Mouse (Mus musculus) ES-E14 (cell line): ENCODE measurements around the gene Eef1a1. TPM values are rescaled to one million over a fixed set of nuclear protein-coding genes. Genes with fewer than 3 reads are reported as not detected.
"Not testable (repeated sequence)": the region's sequence is repeated elsewhere in the genome, so short reads cannot be mapped to it uniquely, and the experiment has no call there.

Experiments
- DNase-seq: peaks from one replicate; pipeline ENCODE4 v3.0.0-alpha.2; 2013; ENCODE audit warnings: low read depth, low spot score
- H3K27ac ChIP-seq: 2 replicates; pipeline ENCODE4 v1.5.1; 2012; ENCODE audit warnings: low read depth, mild to moderate bottlenecking, low read length, moderate library complexity, mixed read lengths; ENCODE audit not compliant: poor library complexity, insufficient read depth, severe bottlenecking
- H3K36me3 ChIP-seq: 2 replicates; pipeline ENCODE4 v1.6.1; 2012; ENCODE audit warnings: mild to moderate bottlenecking, low read length, moderate library complexity, mixed read lengths; ENCODE audit not compliant: control insufficient read depth, poor library complexity, insufficient read depth, severe bottlenecking
- H3K4me1 ChIP-seq, 2 experiments: fragments of 150-350 bp in 1 of 2; sonication (generic) in 1 of 2; 2 replicates each; pipeline ENCODE4 v1.6.1; 2012; ENCODE audit warnings: low read length in 2 of 2, mild to moderate bottlenecking in 1 of 2, mixed read lengths in 1 of 2; ENCODE audit not compliant: control insufficient read depth in 2 of 2, insufficient read depth in 2 of 2, poor library complexity in 1 of 2
- H3K4me3 ChIP-seq, 2 experiments: fragments of 150-350 bp in 1 of 2; sonication (generic) in 1 of 2; 2 replicates each; pipeline ENCODE4 v1.5.1; 2012; ENCODE audit warnings: low read length in 2 of 2, low read depth in 1 of 2, mild to moderate bottlenecking in 1 of 2, mixed read lengths in 1 of 2; ENCODE audit not compliant: insufficient read depth in 1 of 2, poor library complexity in 1 of 2, severe bottlenecking in 1 of 2
- H3K9ac ChIP-seq: 2 replicates; pipeline ENCODE4 v1.6.1; 2012; ENCODE audit warnings: low read depth, mild to moderate bottlenecking, low read length, mixed read lengths; ENCODE audit not compliant: poor library complexity, insufficient read depth, severe bottlenecking
- H3K9me3 ChIP-seq: fragments of 150-350 bp; sonication (generic); 2 replicates; pipeline ENCODE4 v1.6.1; 2012; ENCODE audit warnings: low read depth, mild to moderate bottlenecking, low read length; ENCODE audit not compliant: control insufficient read depth, insufficient read depth
- CHD2 ChIP-seq: IDR thresholded peaks from 2 replicates; pipeline ENCODE4 v1.6.1; 2014; ENCODE audit warnings: mild to moderate bottlenecking, low read depth, low read length, inconsistent platforms
- HCFC1 ChIP-seq: IDR thresholded peaks from 2 replicates; pipeline ENCODE4 v1.6.1; 2012; ENCODE audit warnings: low read length, inconsistent platforms, borderline replicate concordance; ENCODE audit not compliant: insufficient read depth
- MAFK ChIP-seq: IDR thresholded peaks from 2 replicates; pipeline ENCODE4 v1.6.1; 2014; ENCODE audit warnings: mild to moderate bottlenecking, low read depth, low read length, inconsistent platforms; ENCODE audit not compliant: insufficient read depth
- ZC3H11A ChIP-seq: IDR thresholded peaks from 2 replicates; pipeline ENCODE4 v1.6.1; 2012; ENCODE audit warnings: low read depth, mild to moderate bottlenecking, inconsistent platforms, low read length, borderline replicate concordance
- ZNF384 ChIP-seq: IDR thresholded peaks from 2 replicates; pipeline ENCODE4 v1.6.1; 2012; ENCODE audit warnings: low read depth, low read length, inconsistent platforms
- in situ Hi-C, 2 experiments: fragments of 600-800 bp; cut with MboI; formaldehyde crosslinking; loops; one replicate each; pipeline ENCODE4 v1.15.1; 2025; ENCODE audit warnings: low sequenced_read_pairs in 2 of 2, inconsistent platforms in 1 of 2; ENCODE audit not compliant: unreplicated experiment in 2 of 2
- total RNA-seq: library from RNA; depleted of rRNA; stranded (reverse); fragments of 300-350 nt; gene quantifications from 2 replicates; pipeline ENCODE4 v1.2.3, GENCODE M21; 2012

The Eef1a1 gene
- total RNA-seq, 1 experiment, result 10,869 TPM

DNA sequence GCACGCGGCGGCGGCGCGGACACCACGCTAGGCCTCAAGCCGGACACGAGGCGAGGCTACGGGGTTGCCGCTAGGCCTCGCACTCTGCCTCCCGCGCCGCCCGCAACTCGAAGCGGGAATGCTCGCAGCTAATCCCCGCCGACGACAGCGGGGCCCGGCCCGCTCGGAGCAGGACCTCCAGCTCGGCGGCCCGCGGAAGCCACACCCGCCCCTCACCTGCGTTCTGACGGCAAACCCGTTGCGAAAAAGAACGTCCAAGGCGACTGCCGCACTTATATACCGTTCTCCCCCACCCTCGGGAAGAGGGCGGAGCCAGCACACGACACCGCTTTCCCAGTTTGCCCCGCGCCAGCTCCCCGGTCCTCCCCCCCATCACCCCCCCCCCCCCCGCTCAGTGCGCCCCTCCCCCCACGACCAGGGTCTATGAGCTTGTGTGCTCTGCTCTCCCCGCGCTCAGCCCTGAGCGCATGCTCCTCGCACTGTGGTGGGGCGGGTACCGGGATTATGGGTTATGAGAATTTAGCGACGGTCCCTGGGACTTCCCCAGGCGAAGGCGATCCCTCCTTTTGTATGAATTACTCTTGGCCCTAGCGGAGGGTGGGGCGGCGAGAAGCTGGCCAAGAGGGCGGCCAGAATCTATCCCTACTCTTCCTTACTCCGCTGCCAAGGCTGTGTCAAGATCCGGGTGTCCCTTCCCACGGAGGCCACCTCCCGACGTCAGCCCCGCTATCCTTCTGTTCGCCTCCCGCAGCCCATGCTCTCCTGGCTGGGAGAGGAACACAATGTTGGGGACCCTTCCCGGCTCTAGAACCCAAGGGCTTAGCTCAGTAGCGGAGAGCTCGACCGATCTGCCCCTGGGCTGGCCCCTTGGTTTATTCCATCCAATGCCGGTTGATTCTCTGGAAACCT lies 7.3 kb downstream of the Eef1a1 start:
- in situ Hi-C loops, result no loop called here
- H3K9ac ChIP-seq, result peak overlapping the region; percentile 99
- no peak for TF ChIP-seq HCFC1
- TF ChIP-seq MAFK, result no peak
- no peak for TF ChIP-seq CHD2
- TF ChIP-seq ZNF384, result no peak
- no peak for TF ChIP-seq ZC3H11A
- no peaks in the 10 kb centered on the region; a peak in 1 of 4 replicates for H3K4me1 ChIP-seq
- peak overlapping the region; percentile 90 to 100 for H3K4me3 ChIP-seq
- peaks cover 38% of the 10 kb centered on the region for H3K36me3 ChIP-seq
- no peaks in the 10 kb centered on the region for H3K9me3 ChIP-seq
- DNase-seq, result peak; percentile 96
- H3K27ac ChIP-seq, result peak overlapping the region; percentile 99

DNA sequence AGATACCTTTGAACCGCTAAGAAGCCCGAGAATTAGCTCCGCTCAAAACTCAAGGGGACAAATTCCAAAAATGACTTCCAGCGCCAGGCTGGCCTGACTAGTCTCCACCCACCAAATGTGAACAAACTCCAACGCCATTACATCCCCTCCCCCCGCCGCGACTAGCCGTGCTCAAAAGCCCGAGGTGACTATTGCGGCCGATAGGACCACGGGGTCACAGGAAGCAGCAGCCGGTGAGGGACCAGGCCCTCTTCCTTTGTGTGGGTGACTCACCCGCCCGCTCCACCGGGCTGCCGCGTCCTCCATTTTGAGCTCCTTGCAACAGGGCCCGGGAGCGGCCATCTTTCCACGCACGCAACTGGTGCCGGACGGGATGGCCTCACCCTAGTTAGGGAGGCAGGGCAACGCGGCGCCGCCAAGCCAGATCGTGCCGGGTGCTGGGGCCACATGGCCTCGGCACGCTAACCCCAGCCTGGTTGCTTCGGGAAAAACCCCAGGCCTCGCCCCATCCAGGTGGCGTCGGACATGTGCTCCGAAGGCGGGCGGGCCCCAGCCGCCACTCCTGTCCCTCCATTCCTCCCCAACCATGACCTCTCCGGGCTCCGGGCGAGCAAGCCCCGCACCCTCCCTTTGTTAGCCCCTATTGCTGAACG lies 8.1 kb downstream of the Eef1a1 start:
- TF ChIP-seq CHD2 (no peak), ZC3H11A (no peak), HCFC1 (no peak)
- in situ Hi-C loops, result no loop called here

DNA sequence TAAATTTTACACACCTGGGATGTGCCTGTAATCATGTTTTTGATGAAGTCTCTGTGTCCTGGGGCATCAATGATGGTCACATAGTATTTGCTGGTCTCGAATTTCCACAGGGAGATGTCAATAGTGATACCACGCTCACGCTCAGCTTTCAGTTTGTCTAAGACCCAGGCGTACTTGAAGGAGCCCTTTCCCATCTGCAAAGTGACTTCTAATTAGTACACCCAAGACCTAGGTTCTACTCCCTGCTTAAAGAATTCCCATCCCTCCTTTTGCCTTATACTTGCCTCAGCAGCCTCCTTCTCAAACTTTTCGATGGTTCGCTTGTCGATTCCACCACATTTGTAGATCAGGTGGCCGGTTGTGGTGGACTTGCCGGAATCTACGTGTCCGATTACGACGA lies 8.7 kb downstream of the Eef1a1 start:
- H3K9ac ChIP-seq, result peak overlapping the region; percentile 95
- DNase-seq, H3K4me1 ChIP-seq, H3K9me3 ChIP-seq, in situ Hi-C loops: not testable (repeated sequence)
- peak overlapping the region; percentile 99 for H3K27ac ChIP-seq
- peaks cover 38% of the 10 kb centered on the region for H3K36me3 ChIP-seq
- H3K4me3 ChIP-seq, result peak overlapping the region; percentile 72 to 100

More for the DNA sequence above, 8.1 kb downstream of the Eef1a1 start:
- Histone ChIP-seq H3K4me1 (no peaks in the 10 kb centered on the region; a peak in 1 of 4 replicates), H3K27ac (peak overlapping the region; percentile 99), H3K36me3 (peaks cover 38% of the 10 kb centered on the region), H3K4me3 (peak overlapping the region; percentile 72 to 100), H3K9ac (peak overlapping the region; percentile 95), H3K9me3 (no peaks in the 10 kb centered on the region)
- DNase-seq, result no peak

DNA sequence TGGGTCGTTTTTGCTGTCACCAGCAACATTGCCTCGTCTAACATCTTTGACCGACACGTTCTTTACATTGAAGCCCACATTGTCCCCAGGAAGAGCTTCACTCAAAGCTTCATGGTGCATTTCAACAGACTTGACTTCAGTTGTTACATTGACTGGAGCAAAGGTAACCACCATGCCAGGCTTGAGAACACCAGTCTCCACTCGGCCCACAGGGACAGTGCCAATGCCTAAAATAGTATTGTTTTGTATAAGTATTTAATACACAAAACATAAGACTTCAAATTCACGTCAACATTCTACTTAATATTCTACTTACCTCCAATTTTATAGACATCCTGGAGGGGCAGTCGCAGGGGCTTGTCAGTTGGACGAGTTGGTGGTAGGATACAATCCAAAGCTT lies 9.6 kb downstream of the Eef1a1 start:
- H3K4me1 ChIP-seq, in situ Hi-C loops: not testable (repeated sequence)

DNA sequence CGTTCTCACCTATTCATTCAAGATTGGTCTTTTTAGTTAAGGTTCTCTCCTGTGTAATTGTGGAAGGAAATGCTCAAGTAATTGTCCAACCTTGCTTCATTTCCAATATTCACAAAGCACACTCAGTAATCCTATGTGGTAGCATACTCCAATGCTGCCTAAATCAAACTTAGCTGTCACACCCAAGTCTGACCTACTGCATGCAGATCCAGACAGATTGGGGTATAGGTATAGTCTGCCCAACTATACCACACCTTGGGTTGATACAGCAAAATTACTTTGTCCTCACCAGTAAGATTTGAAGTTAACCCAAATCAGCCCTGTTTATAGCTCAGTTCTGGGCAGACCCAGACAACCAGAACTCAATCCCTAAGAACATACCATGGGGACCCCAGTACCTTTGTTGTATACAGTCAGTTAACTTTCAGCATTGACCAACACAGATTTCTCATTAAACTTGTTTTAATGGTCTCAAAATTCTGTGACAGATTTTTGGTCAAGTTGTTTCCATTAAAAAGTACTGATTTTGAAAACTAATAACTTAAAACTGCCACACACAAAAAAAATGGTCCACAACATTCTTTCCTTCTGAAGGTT lies 10.8 kb downstream of the Eef1a1 start:
- H3K27ac ChIP-seq, DNase-seq, in situ Hi-C loops, H3K4me1 ChIP-seq, H3K9me3 ChIP-seq: not testable (repeated sequence)
- H3K36me3 ChIP-seq, result peaks cover 40% of the 10 kb centered on the region
- H3K4me3 ChIP-seq, result peak overlapping the region in 1 of 2 experiments; percentile 8; a peak in 2 of 4 replicates
- peak overlapping the region; percentile 1; the same call in 1 of the 2 replicates for H3K9ac ChIP-seq

More for the DNA sequence above, 9.6 kb downstream of the Eef1a1 start:
- H3K27ac ChIP-seq, result peak overlapping the region; percentile 82; the same call in 1 of the 2 replicates
- H3K36me3 ChIP-seq, result peaks cover 38% of the 10 kb centered on the region
- H3K9ac ChIP-seq, result peak overlapping the region; percentile 83
- peak overlapping the region; percentile 15 to 69 for H3K4me3 ChIP-seq
- not testable (repeated sequence) for H3K9me3 ChIP-seq, DNase-seq
